Mouse (Mus musculus): ENCODE measurements around the gene Fads3.
A peak's percentile ranks its signal among the peaks of the same experiment; 100 is the strongest.

Gene Fads3

GRCm38 (mm10) chr19:10070186-10070980 lies 29.0 kb downstream of the Fads3 start:
- DNase-seq = peak in 1 of 2 experiments; percentile 55

- peak in 1 of 2 experiments; percentile 50 for DNase-seq
Measured at GRCm38 (mm10) chr19:10071166-10071565, 29.8 kb downstream of the Fads3 start.

- no peak for DNase-seq
Measured at GRCm38 (mm10) chr19:10071892-10072291, 30.5 kb downstream of the Fads3 start.

GRCm38 (mm10) chr19:10073145-10073544 lies 31.8 kb downstream of the Fads3 start:
- DNase-seq = no peak

- no peak for DNase-seq
Measured at GRCm38 (mm10) chr19:10078392-10078791, 37.0 kb downstream of the Fads3 start.

- DNase-seq = no peak
Measured at GRCm38 (mm10) chr19:10080384-10080783, 39.0 kb downstream of the Fads3 start.

- DNase-seq = no peak
Measured at GRCm38 (mm10) chr19:10082105-10082504, 40.7 kb downstream of the Fads3 start.

GRCm38 (mm10) chr19:10085454-10085853 lies 44.1 kb downstream of the Fads3 start:
- DNase-seq = no peak

GRCm38 (mm10) chr19:10086976-10087375 lies 45.6 kb downstream of the Fads3 start:
- no peak for DNase-seq

- no peak for DNase-seq
Measured at GRCm38 (mm10) chr19:10093829-10094228, 52.5 kb downstream of the Fads3 start.

GRCm38 (mm10) chr19:10094695-10095094 lies 53.3 kb downstream of the Fads3 start:
- DNase-seq = no peak

- DNase-seq = peak in 1 of 2 experiments; percentile 38
Measured at GRCm38 (mm10) chr19:10096371-10096876, 55.1 kb downstream of the Fads3 start.

GRCm38 (mm10) chr19:10097826-10098225 lies 56.5 kb downstream of the Fads3 start:
- DNase-seq = no peak

- peak; percentile 73 to 78 for DNase-seq
Measured at GRCm38 (mm10) chr19:10100631-10101071, 59.3 kb downstream of the Fads3 start.

GRCm38 (mm10) chr19:10101341-10102053 lies 60.1 kb downstream of the Fads3 start, which contains the start of gene Fads2:
Fads2 (minus strand) TSS chr19:10101746.
- DNase-seq = peak; percentile 88 to 90

GRCm38 (mm10) chr19:10102054-10102700 lies 60.8 kb downstream of the Fads3 start:
- peak in 1 of 2 experiments; percentile 42 for DNase-seq

- peak; percentile 31 to 44 for DNase-seq
Measured at GRCm38 (mm10) chr19:10104234-10104633, 62.9 kb downstream of the Fads3 start.

- no peak for DNase-seq
Measured at GRCm38 (mm10) chr19:10105034-10105493, 63.7 kb downstream of the Fads3 start.

GRCm38 (mm10) chr19:10106634-10107033 lies 65.3 kb downstream of the Fads3 start:
- no peak for DNase-seq

GRCm38 (mm10) chr19:10107051-10107611 lies 65.8 kb downstream of the Fads3 start:
- no peak for DNase-seq

- no peak for DNase-seq
Measured at GRCm38 (mm10) chr19:10108129-10108528, 66.8 kb downstream of the Fads3 start.

GRCm38 (mm10) chr19:10108666-10109065 lies 67.3 kb downstream of the Fads3 start:
- DNase-seq = no peak

All from cerebellum, postnatal 14 days (tissue).